Mouse (Mus musculus) C2C12 (cell line): Measurements from ENCODE around the gene Ube2f.

Experiments used
- CEBPB ChIP-seq: IDR thresholded peaks from one replicate; pipeline ENCODE4 v1.6.1; 2011; ENCODE audit warnings: low read depth, mild to moderate bottlenecking, control low read depth, moderate library complexity
- CTCF ChIP-seq: IDR thresholded peaks from one replicate; pipeline ENCODE4 v1.5.1; 2011; ENCODE audit not compliant: control insufficient read depth, insufficient read depth, insufficient read length
- MAX ChIP-seq: IDR thresholded peaks from one replicate; pipeline ENCODE4 v1.6.1; 2011; ENCODE audit warnings: mild to moderate bottlenecking, control low read depth
- MYOD1 ChIP-seq: IDR thresholded peaks from one replicate; pipeline ENCODE4 v1.6.1; 2011; ENCODE audit warnings: low read depth; ENCODE audit not compliant: control insufficient read depth, insufficient read length
- MYOG ChIP-seq: IDR thresholded peaks from one replicate; pipeline ENCODE4 v1.6.1; 2011; ENCODE audit not compliant: control insufficient read depth, insufficient read length; ENCODE audit errors: extremely low read depth

GRCm38 (mm10) chr1:91304621-91305020 lies 54.5 kb downstream of the Ube2f start:
- TF ChIP-seq CTCF (no peak), MYOD1 (no peak), MAX (no peak), CEBPB (no peak), MYOG (no peak)
